Mouse (Mus musculus) cortical plate, adult 2 months (tissue): Measurements from ENCODE around the gene Wnt11. TPM values are rescaled to one million over a fixed set of nuclear protein-coding genes. Genes with fewer than 3 reads are reported as not detected.

Experiments
- H3K27ac ChIP-seq: fragments of 200-500 bp; 2 replicates; pipeline ENCODE4 v1.5.1; 2012; ENCODE audit warnings: low read length, control low read depth, inconsistent platforms; ENCODE audit not compliant: insufficient read depth
- H3K4me1 ChIP-seq: fragments of 200-500 bp; 2 replicates; pipeline ENCODE4 v1.6.1; 2011; ENCODE audit warnings: low read length; ENCODE audit not compliant: control insufficient read depth, insufficient read depth
- H3K4me3 ChIP-seq: fragments of 200-500 bp; 2 replicates; pipeline ENCODE4 v1.5.1; 2011; ENCODE audit warnings: mild to moderate bottlenecking, low read length, control low read depth; ENCODE audit not compliant: insufficient read depth
- CTCF ChIP-seq: fragments of 200-500 bp; IDR thresholded peaks from 2 replicates; pipeline ENCODE4 v1.5.1; 2011; ENCODE audit warnings: mild to moderate bottlenecking, control low read depth, low read length; ENCODE audit not compliant: insufficient read depth; ENCODE audit errors: extremely low read depth
- POLR2A ChIP-seq: fragments of 200-500 bp; IDR thresholded peaks from 2 replicates; pipeline ENCODE4 v1.6.1; 2011; ENCODE audit warnings: mild to moderate bottlenecking, low read length, control low read depth; ENCODE audit not compliant: insufficient read depth; ENCODE audit errors: extremely low read depth
- polyA plus RNA-seq: library from polyadenylated mRNA; depleted of rRNA; stranded (reverse); fragments of >200 nt; gene quantifications from 2 replicates; pipeline ENCODE4 v1.2.3, GENCODE M21; 2012

The Wnt11 gene
- polyA plus RNA-seq, 1 experiment: 0.69 TPM

DNA sequence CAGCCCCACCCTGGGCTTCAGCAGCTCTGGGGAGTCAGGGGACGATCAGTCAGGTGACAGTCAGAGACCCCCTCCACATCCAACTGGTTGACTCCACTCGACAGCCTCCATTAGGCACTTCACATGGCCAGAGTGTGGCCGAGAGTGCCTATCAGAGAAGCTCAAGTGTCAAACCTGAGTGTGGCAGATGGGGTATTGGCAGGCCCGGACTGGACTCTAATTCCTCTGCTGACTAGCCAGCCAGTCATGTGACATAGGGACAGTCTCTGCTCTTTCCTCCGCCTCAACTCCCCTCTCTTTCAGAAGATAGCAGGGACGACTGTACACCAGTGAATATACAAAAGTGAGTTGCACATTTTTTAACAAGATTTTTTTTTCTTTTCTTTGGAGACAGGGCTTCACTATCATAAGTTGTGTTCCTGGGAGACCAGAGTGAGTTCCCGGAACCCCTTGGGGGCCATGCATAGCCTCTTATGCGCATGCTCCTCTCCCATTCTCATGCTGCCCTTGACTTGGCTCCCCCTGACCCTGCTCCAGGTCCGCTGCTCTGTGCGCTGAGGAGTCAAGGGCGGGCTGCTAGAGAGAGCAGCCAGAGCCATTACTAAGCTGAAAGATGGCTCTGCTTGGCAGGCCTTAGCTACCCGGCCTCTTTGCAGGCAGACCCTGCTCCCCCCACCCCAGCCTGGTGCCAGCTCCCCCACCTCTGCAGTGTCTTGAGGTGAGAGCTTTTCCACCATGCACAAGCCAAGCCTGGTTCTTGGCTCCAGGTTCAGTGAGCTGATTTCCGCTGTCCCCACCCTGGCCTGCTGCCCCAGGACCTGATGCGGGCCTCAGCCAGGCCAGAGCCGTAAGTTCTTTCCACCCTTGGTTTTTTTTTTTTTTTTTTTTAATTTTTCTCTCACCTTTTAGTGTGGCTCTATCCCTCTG, 10.8 kb upstream of the Wnt11 start:
- H3K4me1 ChIP-seq: no peaks in the 10 kb centered on the region
- no peak overlapping the region for H3K4me3 ChIP-seq
- TF ChIP-seq CTCF (no peak), POLR2A (no peak)
- H3K27ac ChIP-seq: no peak overlapping the region

DNA sequence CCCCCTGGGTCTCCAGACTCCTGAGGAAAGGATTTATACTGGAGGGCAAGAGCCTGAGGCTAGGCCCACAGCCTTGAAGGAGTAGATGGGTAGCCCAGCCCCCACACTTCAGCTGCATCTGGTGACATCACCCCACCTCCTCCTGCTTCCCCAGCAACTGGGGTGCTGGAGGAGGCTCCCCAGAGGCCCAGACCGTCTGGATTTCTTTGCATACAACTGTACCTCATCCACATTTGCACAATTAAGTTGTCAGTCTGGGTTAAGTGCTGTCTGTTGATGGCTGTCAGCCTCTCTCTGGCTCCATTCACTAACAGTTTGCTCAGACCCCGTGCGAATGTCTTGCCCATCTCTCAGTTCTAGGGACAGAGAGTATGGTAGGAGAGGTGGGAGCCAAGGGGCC, 6.9 kb upstream of the Wnt11 start:
- Histone ChIP-seq H3K4me1 (no peaks in the 10 kb centered on the region), H3K4me3 (no peak overlapping the region), H3K27ac (no peak overlapping the region)
- no peak for TF ChIP-seq CTCF
- no peak for TF ChIP-seq POLR2A

DNA sequence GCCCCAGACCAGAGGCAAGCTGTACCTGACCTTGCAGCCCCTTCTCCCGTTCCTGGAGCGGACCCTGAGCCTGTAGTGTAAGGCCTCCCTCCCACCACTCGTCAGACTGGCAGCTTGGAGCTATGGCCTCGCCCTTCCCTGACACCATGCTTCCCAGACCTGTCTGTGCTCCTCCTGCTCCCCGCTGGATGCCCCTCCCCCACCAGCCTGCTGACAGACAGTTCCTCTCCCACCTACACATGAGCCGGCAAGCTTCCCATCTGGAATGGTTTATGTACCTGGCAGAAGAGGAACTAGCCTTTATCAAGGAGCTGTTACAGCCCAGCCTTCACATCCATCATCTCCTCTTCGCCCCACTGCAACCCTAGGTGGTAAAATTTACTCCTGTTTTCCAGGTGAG, 6.0 kb upstream of the Wnt11 start:
- Histone ChIP-seq H3K27ac (no peak overlapping the region), H3K4me1 (no peaks in the 10 kb centered on the region), H3K4me3 (no peak overlapping the region)
- TF ChIP-seq CTCF (no peak), POLR2A (no peak)

DNA sequence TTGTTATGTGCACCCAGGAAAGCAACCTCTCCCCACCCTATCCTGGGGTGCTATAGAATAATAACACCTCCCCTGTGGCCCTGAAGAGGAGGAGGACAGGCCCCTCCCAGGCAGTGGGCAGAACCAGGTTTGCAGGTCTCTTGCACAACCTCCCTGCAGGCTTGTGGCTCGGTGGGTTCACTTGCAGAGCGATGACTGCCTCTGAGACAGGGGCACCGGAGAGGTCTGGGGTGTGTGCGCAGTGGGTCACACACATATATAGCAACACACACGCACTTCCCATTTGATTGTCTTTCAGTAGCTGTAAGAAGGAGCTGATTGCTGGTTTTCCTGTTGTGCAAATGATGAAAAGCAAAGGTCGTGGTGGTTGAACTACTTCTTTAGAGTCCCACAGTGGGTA, 3.6 kb upstream of the Wnt11 start:
- Histone ChIP-seq H3K4me3 (no peak overlapping the region), H3K4me1 (peaks cover 1% of the 10 kb centered on the region; the same call in 1 of the 2 replicates), H3K27ac (no peak overlapping the region)
- TF ChIP-seq POLR2A (no peak), CTCF (no peak)

DNA sequence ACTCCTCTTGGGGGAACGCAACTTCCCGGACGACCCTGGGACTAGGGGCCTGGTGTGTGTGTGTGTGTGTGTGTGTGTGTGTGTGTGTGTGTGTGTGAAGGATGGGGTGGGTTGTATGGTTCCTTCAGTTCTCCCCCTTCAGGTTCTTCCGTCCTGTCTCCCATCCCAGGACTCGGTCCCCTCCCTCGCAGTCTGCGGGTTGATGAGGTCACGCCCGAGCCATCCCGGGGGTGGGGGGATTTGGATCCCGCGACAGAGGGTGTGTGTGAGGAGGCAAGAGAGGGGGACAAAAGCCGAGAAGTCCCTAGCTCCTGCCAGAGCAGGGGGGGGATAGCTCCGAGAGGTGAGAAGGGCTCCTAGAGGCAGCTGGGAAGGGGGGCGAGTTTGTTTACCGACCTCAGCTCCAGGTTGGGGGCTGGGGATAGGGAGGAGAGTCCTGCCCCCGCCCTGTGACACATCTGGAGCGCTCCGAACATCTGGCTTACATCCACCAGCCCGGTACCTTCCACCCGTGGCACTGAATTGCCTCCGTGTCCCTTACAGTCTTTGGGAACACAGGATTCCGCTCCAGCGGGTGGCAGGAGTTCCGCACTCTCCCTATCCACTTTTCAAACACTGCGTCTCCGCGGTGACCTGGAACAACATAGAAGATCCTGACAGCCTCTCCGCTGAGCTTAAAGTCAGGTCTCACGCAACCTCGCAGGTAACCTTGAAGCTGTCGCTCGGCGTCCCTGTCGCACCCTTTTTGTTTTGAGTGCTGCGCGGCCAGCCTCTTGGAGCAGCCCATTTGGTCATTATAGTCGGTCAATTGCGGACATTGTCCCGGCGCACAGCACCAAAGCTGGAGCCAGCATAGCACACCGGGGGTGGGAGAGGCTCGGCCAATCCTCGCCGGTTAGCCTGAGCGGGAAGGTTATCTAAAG, 868 bp downstream of the Wnt11 start:
- TF ChIP-seq CTCF: no peak
- TF ChIP-seq POLR2A: no peak
- Histone ChIP-seq H3K4me3 (peak overlapping the region; percentile 23), H3K4me1 (peaks cover 1% of the 10 kb centered on the region; the same call in 1 of the 2 replicates), H3K27ac (no peak overlapping the region)

DNA sequence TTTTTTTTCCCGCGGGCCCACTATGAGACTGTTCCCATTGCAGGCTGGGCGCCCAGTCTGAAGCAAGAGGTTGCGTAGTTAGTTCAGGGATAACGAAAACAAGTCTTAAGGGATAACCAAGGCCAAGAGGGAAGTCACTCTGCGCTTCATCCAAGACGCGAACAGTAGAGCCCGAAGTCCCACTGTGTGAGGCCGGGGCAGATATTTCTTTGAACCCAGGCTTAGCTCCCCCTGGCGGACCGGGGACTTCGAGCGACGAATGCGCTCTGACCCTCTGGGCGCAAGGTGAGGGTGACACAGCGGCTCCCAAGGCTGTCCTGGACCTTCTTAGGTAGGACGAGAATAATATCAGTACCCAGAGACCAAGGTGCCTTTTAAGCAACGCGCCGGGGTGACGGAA, 1.7 kb downstream of the Wnt11 start:
- peak overlapping the region; percentile 23; the same call in 1 of the 2 replicates for H3K4me3 ChIP-seq
- H3K4me1 ChIP-seq: peaks cover 1% of the 10 kb centered on the region; the same call in 1 of the 2 replicates
- no peak overlapping the region for H3K27ac ChIP-seq
- TF ChIP-seq POLR2A: no peak
- peak; percentile 23; the same call in 1 of the 2 replicates for TF ChIP-seq CTCF

DNA sequence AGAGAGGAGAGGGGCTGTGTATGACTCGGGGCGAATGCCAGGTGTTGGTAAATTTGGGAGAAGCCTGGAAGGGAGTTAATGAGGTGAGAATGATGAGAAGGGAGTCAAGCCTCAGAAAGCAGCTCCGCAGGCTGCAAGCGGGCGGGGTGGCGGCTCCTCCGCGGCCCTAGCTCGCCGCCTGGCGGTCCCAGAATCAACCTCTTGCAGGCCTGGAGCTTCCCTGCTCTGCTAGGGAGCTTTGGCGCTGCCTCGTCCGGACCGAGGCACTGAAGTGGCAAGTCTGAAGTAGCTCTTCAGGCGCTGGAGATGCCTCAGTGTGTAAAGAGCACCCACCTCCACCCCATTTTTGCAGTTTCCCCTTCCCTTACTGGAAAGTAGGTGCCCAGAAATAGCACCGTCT, 3.0 kb downstream of the Wnt11 start:
- H3K4me1 ChIP-seq: peaks cover 1% of the 10 kb centered on the region; the same call in 1 of the 2 replicates
- no peak overlapping the region for H3K4me3 ChIP-seq
- H3K27ac ChIP-seq: no peak overlapping the region
- TF ChIP-seq POLR2A: no peak
- peak; percentile 53 for TF ChIP-seq CTCF

DNA sequence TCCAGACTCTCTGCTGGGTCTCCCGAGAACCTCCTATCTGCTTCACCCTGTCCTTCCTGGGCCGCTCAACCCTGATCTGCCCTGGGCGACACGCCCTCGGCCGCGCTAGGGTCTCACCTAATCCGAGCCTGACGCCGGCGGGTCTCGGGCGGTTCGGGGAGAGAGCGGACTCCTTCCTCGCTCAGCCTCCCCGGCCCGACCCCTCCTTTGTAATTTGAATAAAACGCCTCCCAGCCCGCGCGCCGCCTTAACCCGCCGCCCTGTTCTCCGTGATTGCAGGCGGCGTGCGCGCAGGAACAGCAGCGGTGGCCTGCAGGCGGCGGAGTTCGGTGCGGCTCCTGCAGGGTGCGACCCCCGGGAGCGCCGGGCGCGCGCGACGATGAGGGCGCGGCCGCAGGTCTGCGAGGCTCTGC, 3.8 kb downstream of the Wnt11 start:
- Histone ChIP-seq H3K27ac (no peak overlapping the region), H3K4me1 (peaks cover 1% of the 10 kb centered on the region; the same call in 1 of the 2 replicates), H3K4me3 (peak overlapping the region; percentile 33; the same call in 1 of the 2 replicates)
- TF ChIP-seq POLR2A (no peak), CTCF (no peak)

DNA sequence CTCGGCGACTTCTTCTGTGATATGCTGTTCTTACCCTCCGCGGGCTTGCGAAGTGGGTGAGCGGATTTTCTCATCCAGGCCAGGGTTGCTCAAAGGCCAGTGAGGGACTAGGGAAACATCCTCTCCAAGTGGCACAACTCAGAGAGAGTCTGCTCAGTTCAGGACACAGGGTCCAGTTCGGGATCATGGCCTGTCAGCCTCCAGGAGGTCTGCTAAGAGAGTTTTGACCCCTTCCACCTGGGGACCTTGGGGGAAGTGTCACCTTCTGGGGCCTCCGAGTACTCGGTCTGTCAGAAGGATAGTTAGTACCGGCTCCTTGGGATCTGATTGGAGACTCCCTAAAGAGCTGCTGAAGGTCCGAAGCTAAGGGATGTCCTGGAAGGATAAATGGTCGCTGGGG, 4.4 kb downstream of the Wnt11 start:
- Histone ChIP-seq H3K4me1 (peaks cover 1% of the 10 kb centered on the region; the same call in 1 of the 2 replicates), H3K4me3 (peak overlapping the region; percentile 33; the same call in 1 of the 2 replicates), H3K27ac (no peak overlapping the region)
- TF ChIP-seq POLR2A (no peak), CTCF (no peak)

DNA sequence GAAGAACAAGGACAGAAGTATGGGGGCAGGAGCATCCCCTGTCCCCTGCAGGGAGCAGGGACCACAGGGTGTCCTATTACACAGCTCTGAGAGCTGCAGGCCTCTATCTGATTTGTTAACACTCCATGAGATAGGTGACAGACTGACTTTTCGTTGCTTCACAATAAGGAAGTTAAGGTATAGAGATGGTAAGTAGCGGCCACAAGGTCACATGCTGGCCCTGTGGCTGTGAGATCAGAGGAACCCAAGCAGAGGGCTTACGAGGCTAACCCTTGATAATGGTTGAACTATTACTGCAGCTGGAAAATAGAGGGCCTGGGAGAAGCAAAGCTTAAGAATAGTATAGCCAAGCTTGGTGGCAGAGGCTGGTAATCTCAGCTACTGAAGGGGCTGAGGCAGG, 5.9 kb downstream of the Wnt11 start:
- TF ChIP-seq CTCF (no peak), POLR2A (no peak)
- Histone ChIP-seq H3K4me1 (peaks cover 1% of the 10 kb centered on the region; the same call in 1 of the 2 replicates), H3K27ac (no peak overlapping the region), H3K4me3 (no peak overlapping the region)
